Comparison of ENCODE assay signal across 8 mouse cellular contexts in the genomic region with DNA sequence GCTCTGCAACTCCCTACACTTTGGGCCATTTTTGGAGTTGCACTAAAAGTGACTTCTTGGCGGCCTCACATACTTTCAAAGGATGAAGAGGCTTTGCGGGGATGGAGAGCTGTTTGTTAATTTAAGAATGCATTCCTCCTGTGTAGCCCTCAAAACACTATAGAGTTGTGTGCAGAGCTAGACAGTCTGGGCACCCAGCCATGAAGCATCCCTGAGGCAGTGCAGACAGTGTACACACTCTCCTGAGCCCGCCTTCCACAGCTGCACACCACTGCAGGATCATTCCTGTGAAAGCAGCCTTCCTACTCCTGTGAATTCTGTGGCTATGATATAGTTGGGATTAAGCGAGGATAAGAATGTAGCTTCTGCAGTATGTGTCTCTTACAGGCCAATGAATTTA. TPM values are rescaled to one million over a fixed set of nuclear protein-coding genes. Genes with fewer than 3 reads are reported as not detected.
A peak's percentile ranks its signal among the peaks of the same experiment; 100 is the strongest.
DNase-seq lines count a peak whose midpoint lies in the region; ATAC-seq and TF ChIP-seq lines count a peak whose summit lies in the region.

No protein-coding gene starts in this region.

- H3K9me3 ChIP-seq in kidney, embryonic 15.5 days (replicated peaks) = no peaks in the 10 kb centered on the region
- H3K9me3 ChIP-seq in forebrain, postnatal 0 days (ENCODE audit: low read length) = no peaks in the 10 kb centered on the region
- H3K9me3 ChIP-seq in midbrain, embryonic 16.5 days (replicated peaks; ENCODE audit: control insufficient read depth, low read length, poor library complexity, severe bottlenecking) = no peaks in the 10 kb centered on the region

- H3K4me2 ChIP-seq in kidney, embryonic 15.5 days = no peak overlapping the region
- H3K4me2 ChIP-seq in forebrain, postnatal 0 days (ENCODE audit: low read depth) = peak overlapping the region; percentile 25; the same call in 1 of the 2 replicates
- H3K4me2 ChIP-seq in midbrain, embryonic 16.5 days (ENCODE audit: low read length) = peak overlapping the region; percentile 46

- H3K36me3 ChIP-seq in kidney, embryonic 15.5 days = no peaks in the 10 kb centered on the region
- no peaks in the 10 kb centered on the region for H3K36me3 ChIP-seq in forebrain, postnatal 0 days (ENCODE audit: insufficient read depth)
- H3K36me3 ChIP-seq in midbrain, embryonic 16.5 days (ENCODE audit: control insufficient read depth, insufficient read depth, low read length) = no peaks in the 10 kb centered on the region

- H3K27me3 ChIP-seq in kidney, embryonic 15.5 days = no peaks in the 10 kb centered on the region
- H3K27me3 ChIP-seq in forebrain, postnatal 0 days (ENCODE audit: insufficient read depth, low read length) = no peaks in the 10 kb centered on the region
- H3K27me3 ChIP-seq in midbrain, embryonic 16.5 days (ENCODE audit: control insufficient read depth, insufficient read depth, low read depth, low read length) = no peaks in the 10 kb centered on the region

- DNase-seq in adrenal gland, postnatal 14 days = peak; percentile 11
- no peak for DNase-seq in adrenal gland, postnatal 4 days (ENCODE audit: low spot score in 2 of 2)
- no peak for DNase-seq in kidney, adult 11 months
- peak; percentile 22 for DNase-seq in forebrain, postnatal 0 days
- no peak for DNase-seq in c-Kit-positive CD71-positive TER-119-positive erythroid progenitor cells, embryonic 14.5 days (ENCODE audit: low spot score)
- no peak for DNase-seq in ovary, adult 18-20 months (ENCODE audit: low spot score)

- no peak for TF ChIP-seq CTCF in forebrain, postnatal 0 days (IDR thresholded peaks at IDR 0.05; ENCODE audit: low read depth)

- no peak for ATAC-seq in kidney, embryonic 15.5 days (replicated peaks; ENCODE audit: low FRiP score)
- ATAC-seq in forebrain, postnatal 0 days = no peak
- no peak for ATAC-seq in midbrain, embryonic 16.5 days

- H3K4me1 ChIP-seq in kidney, embryonic 15.5 days = peaks cover 22% of the 10 kb centered on the region
- peaks cover 22% of the 10 kb centered on the region for H3K4me1 ChIP-seq in forebrain, postnatal 0 days (ENCODE audit: insufficient read depth)
- H3K4me1 ChIP-seq in midbrain, embryonic 16.5 days (ENCODE audit: control insufficient read depth, insufficient read depth, low read length) = peaks cover 51% of the 10 kb centered on the region

- no peak overlapping the region for H3K4me3 ChIP-seq in kidney, embryonic 15.5 days (replicated peaks)
- H3K4me3 ChIP-seq in forebrain, postnatal 0 days (ENCODE audit: low read depth, low read length) = no peak overlapping the region
- no peak overlapping the region for H3K4me3 ChIP-seq in midbrain, embryonic 16.5 days (ENCODE audit: low read depth, low read length)

- 49% methylated on average over 4 of the region's 4 CpGs for WGBS in kidney, embryonic 15.5 days
- WGBS in forebrain, postnatal 0 days = 24% methylated on average over 4 of the region's 4 CpGs
- WGBS in midbrain, embryonic 16.5 days = 23% methylated on average over 4 of the region's 4 CpGs

- 0 out of 2 replicates have a peak overlapping the region, but pooled peaks have one; percentile 18 for H3K27ac ChIP-seq in kidney, embryonic 15.5 days
- no peak overlapping the region for H3K27ac ChIP-seq in forebrain, postnatal 0 days (ENCODE audit: low read depth, low read length)
- H3K27ac ChIP-seq in midbrain, embryonic 16.5 days (ENCODE audit: low read length) = peak overlapping the region; percentile 42; the same call in 1 of the 2 replicates

- no peak overlapping the region for H3K9ac ChIP-seq in kidney, embryonic 15.5 days
- no peak overlapping the region for H3K9ac ChIP-seq in forebrain, postnatal 0 days
- no peak overlapping the region for H3K9ac ChIP-seq in midbrain, embryonic 16.5 days (ENCODE audit: low read depth, low read length)

RNA-seq across cellular contexts. Expression of gene Tnrc6c, which starts 4.9 kb away (rescaled TPM):
- total RNA-seq in adrenal gland, postnatal 14 days (2021) = 22.7 and 29.5 TPM in 2 replicates
- 10 to 100 TPM; 28.4 to 29.9 TPM for total RNA-seq in adrenal gland, postnatal 4 days (2021)
- 10.0 and 10.5 TPM in 2 replicates for polyA plus RNA-seq in kidney, embryonic 15.5 days (2015; fragmentation: Nextera tagmentation; extraction: Ambion mirVana)
- total RNA-seq in forebrain, postnatal 0 days (2014; rRNA removed) = 56.9 and 71.6 TPM in 2 replicates
- polyA plus RNA-seq in forebrain, postnatal 0 days (2015; fragmentation: Nextera tagmentation; extraction: Ambion mirVana) = 13.1 and 19.9 TPM in 2 replicates
- polyA plus RNA-seq in midbrain, embryonic 16.5 days (2015; fragmentation: Nextera tagmentation; extraction: Ambion mirVana) = 28.1 and 31.6 TPM in 2 replicates

Comparison
In these comparisons a context has a peak if more than half of its experiments do, and no peak if none do; other contexts are left out.
1. DNase-seq: peak in adrenal gland, postnatal 14 days (single experiment) and forebrain, postnatal 0 days (single experiment); none in adrenal gland, postnatal 4 days (0 of 2), kidney, adult 11 months (single experiment), c-Kit-positive CD71-positive TER-119-positive erythroid progenitor cells, embryonic 14.5 days (single experiment) and ovary, adult 18-20 months (single experiment).